Mouse (Mus musculus): ENCODE results near the gene Gbx1. TPM values are rescaled to one million over a fixed set of nuclear protein-coding genes. Genes with fewer than 3 reads are reported as not detected.
"Not testable (repeated sequence)": the region's sequence is repeated elsewhere in the genome, so short reads cannot be mapped to it uniquely, and the experiment has no call there.

Gene Gbx1
- polyA plus RNA-seq (2012; ENCODE audit: insufficient read depth, insufficient read length, missing spikeins) = not detected in 2 replicates

GRCm38 (mm10) chr5:24526889-24527230 lies at the start of gene Gbx1:
Gbx1 (minus strand) TSS chr5:24527202.
- Histone ChIP-seq H3K4me3 (ENCODE audit: insufficient read depth, low read depth, low read length) (peak within 1 kb of the TSS; percentile 41), H3K4me1 (ENCODE audit: control insufficient read depth, insufficient read depth, insufficient read length, low read length) (no peaks in the 10 kb centered on the region), H3K27ac (replicated peaks; ENCODE audit: low read depth, low read length) (no peak within 1 kb of the TSS)

GRCm38 (mm10) chr5:24576801-24577182 lies 49.8 kb upstream of the Gbx1 start:
- peaks cover 5% of the 10 kb centered on the region; the same call in 1 of the 2 replicates for H3K4me1 ChIP-seq (ENCODE audit: control insufficient read depth, insufficient read depth, insufficient read length, low read length)
- peak overlapping the region; percentile 78 for H3K4me3 ChIP-seq (ENCODE audit: insufficient read depth, low read depth, low read length)
- H3K27ac ChIP-seq (replicated peaks; ENCODE audit: low read depth, low read length) = peak overlapping the region; percentile 56

- peaks cover 5% of the 10 kb centered on the region; the same call in 1 of the 2 replicates for H3K4me1 ChIP-seq (ENCODE audit: control insufficient read depth, insufficient read depth, insufficient read length, low read length)
- no peak overlapping the region for H3K27ac ChIP-seq (replicated peaks; ENCODE audit: low read depth, low read length)
- peak overlapping the region; percentile 78 for H3K4me3 ChIP-seq (ENCODE audit: insufficient read depth, low read depth, low read length)
These were observed 48.9 kb upstream of the Gbx1 start for GRCm38 (mm10) chr5:24575948-24576347.

GRCm38 (mm10) chr5:24556709-24557108 lies 29.7 kb upstream of the Gbx1 start, which contains the start of gene 4931409K22Rik:
4931409K22Rik (minus strand) TSS chr5:24556809.
- no peak within 1 kb of the TSS for H3K27ac ChIP-seq (replicated peaks; ENCODE audit: low read depth, low read length)
- H3K4me1 ChIP-seq (ENCODE audit: control insufficient read depth, insufficient read depth, insufficient read length, low read length) = no peaks in the 10 kb centered on the region
- H3K4me3 ChIP-seq (ENCODE audit: insufficient read depth, low read depth, low read length) = no peak within 1 kb of the TSS

GRCm38 (mm10) chr5:24555335-24555734 lies 28.3 kb upstream of the Gbx1 start:
- not testable (repeated sequence) for H3K27ac ChIP-seq (replicated peaks; ENCODE audit: low read depth, low read length); H3K4me1 ChIP-seq (ENCODE audit: control insufficient read depth, insufficient read depth, insufficient read length, low read length); H3K4me3 ChIP-seq (ENCODE audit: insufficient read depth, low read depth, low read length)

GRCm38 (mm10) chr5:24553621-24554244 lies 26.7 kb upstream of the Gbx1 start:
- no peaks in the 10 kb centered on the region for H3K4me1 ChIP-seq (ENCODE audit: control insufficient read depth, insufficient read depth, insufficient read length, low read length)

GRCm38 (mm10) chr5:24551317-24551688 lies 24.3 kb upstream of the Gbx1 start:
- no peak overlapping the region for H3K27ac ChIP-seq (replicated peaks; ENCODE audit: low read depth, low read length)
- no peaks in the 10 kb centered on the region for H3K4me1 ChIP-seq (ENCODE audit: control insufficient read depth, insufficient read depth, insufficient read length, low read length)
- no peak overlapping the region for H3K4me3 ChIP-seq (ENCODE audit: insufficient read depth, low read depth, low read length)

More at GRCm38 (mm10) chr5:24553621-24554244, 26.7 kb upstream of the Gbx1 start:
- Histone ChIP-seq H3K4me3 (ENCODE audit: insufficient read depth, low read depth, low read length) (no peak overlapping the region), H3K27ac (replicated peaks; ENCODE audit: low read depth, low read length) (no peak overlapping the region)

GRCm38 (mm10) chr5:24550598-24551316 lies 23.8 kb upstream of the Gbx1 start:
- Histone ChIP-seq H3K27ac (replicated peaks; ENCODE audit: low read depth, low read length) (no peak overlapping the region), H3K4me3 (ENCODE audit: insufficient read depth, low read depth, low read length) (no peak overlapping the region), H3K4me1 (ENCODE audit: control insufficient read depth, insufficient read depth, insufficient read length, low read length) (no peaks in the 10 kb centered on the region)

GRCm38 (mm10) chr5:24542643-24543042 lies 15.6 kb upstream of the Gbx1 start:
- no peak overlapping the region for H3K27ac ChIP-seq (replicated peaks; ENCODE audit: low read depth, low read length)
- H3K4me3 ChIP-seq (ENCODE audit: insufficient read depth, low read depth, low read length) = no peak overlapping the region
- H3K4me1 ChIP-seq (ENCODE audit: control insufficient read depth, insufficient read depth, insufficient read length, low read length) = no peaks in the 10 kb centered on the region

GRCm38 (mm10) chr5:24541144-24541569 lies 14.2 kb upstream of the Gbx1 start:
- Histone ChIP-seq H3K4me3 (ENCODE audit: insufficient read depth, low read depth, low read length) (no peak overlapping the region), H3K27ac (replicated peaks; ENCODE audit: low read depth, low read length) (no peak overlapping the region), H3K4me1 (ENCODE audit: control insufficient read depth, insufficient read depth, insufficient read length, low read length) (no peaks in the 10 kb centered on the region)

- peak within 1 kb of the TSS; percentile 26; the same call in 1 of the 2 replicates for H3K4me3 ChIP-seq (ENCODE audit: insufficient read depth, low read depth, low read length)
- H3K4me1 ChIP-seq (ENCODE audit: control insufficient read depth, insufficient read depth, insufficient read length, low read length) = no peaks in the 10 kb centered on the region
- H3K27ac ChIP-seq (replicated peaks; ENCODE audit: low read depth, low read length) = no peak within 1 kb of the TSS; the same call in 1 of the 2 replicates
These were observed 13.6 kb upstream of the Gbx1 start, which contains the start of gene Asb10 for GRCm38 (mm10) chr5:24540387-24541143. Asb10 (minus strand) TSS chr5:24540978.

GRCm38 (mm10) chr5:24539571-24540296 lies 12.7 kb upstream of the Gbx1 start:
- no peak overlapping the region; the same call in 1 of the 2 replicates for H3K27ac ChIP-seq (replicated peaks; ENCODE audit: low read depth, low read length)
- peak overlapping the region; percentile 26; the same call in 1 of the 2 replicates for H3K4me3 ChIP-seq (ENCODE audit: insufficient read depth, low read depth, low read length)

GRCm38 (mm10) chr5:24537618-24538017 lies 10.6 kb upstream of the Gbx1 start:
- Histone ChIP-seq H3K4me3 (ENCODE audit: insufficient read depth, low read depth, low read length) (no peak overlapping the region), H3K4me1 (ENCODE audit: control insufficient read depth, insufficient read depth, insufficient read length, low read length) (no peaks in the 10 kb centered on the region), H3K27ac (replicated peaks; ENCODE audit: low read depth, low read length) (no peak overlapping the region)

More at GRCm38 (mm10) chr5:24539571-24540296, 12.7 kb upstream of the Gbx1 start:
- no peaks in the 10 kb centered on the region for H3K4me1 ChIP-seq (ENCODE audit: control insufficient read depth, insufficient read depth, insufficient read length, low read length)

- H3K4me3 ChIP-seq (ENCODE audit: insufficient read depth, low read depth, low read length) = no peak overlapping the region
- H3K27ac ChIP-seq (replicated peaks; ENCODE audit: low read depth, low read length) = no peak overlapping the region
- H3K4me1 ChIP-seq (ENCODE audit: control insufficient read depth, insufficient read depth, insufficient read length, low read length) = no peaks in the 10 kb centered on the region
These were observed 9.5 kb upstream of the Gbx1 start for GRCm38 (mm10) chr5:24536511-24536910.

Measured in brown adipose tissue, adult 24 weeks (tissue).